Mouse (Mus musculus) bone marrow macrophage, adult 2 months (primary cell): ENCODE data around the gene Myo19. TPM values are rescaled to one million over a fixed set of nuclear protein-coding genes. Genes with fewer than 3 reads are reported as not detected.

Experiments used
- H3K27ac ChIP-seq: 2 replicates; pipeline ENCODE4 v1.5.1; 2012; ENCODE audit warnings: low read depth, low read length; ENCODE audit not compliant: insufficient read depth
- H3K4me1 ChIP-seq: 2 replicates; pipeline ENCODE4 v1.6.1; 2012; ENCODE audit warnings: low read length; ENCODE audit not compliant: control insufficient read depth, insufficient read depth
- H3K4me3 ChIP-seq: 2 replicates; pipeline ENCODE4 v1.5.1; 2012; ENCODE audit warnings: mild to moderate bottlenecking, low read length, moderate library complexity; ENCODE audit not compliant: insufficient read depth
- CTCF ChIP-seq: IDR thresholded peaks from 2 replicates; pipeline ENCODE4 v1.5.1; 2012; ENCODE audit warnings: low read depth, mild to moderate bottlenecking, low read length, moderate library complexity
- POLR2A ChIP-seq: IDR thresholded peaks from 2 replicates; pipeline ENCODE4 v1.6.1; 2012; ENCODE audit warnings: mild to moderate bottlenecking, low read depth, low read length, borderline replicate concordance
- polyA plus RNA-seq: library from polyadenylated mRNA; stranded (reverse); fragments of >200 nt; gene quantifications from 2 replicates; pipeline ENCODE4 v1.2.4, GENCODE M21; 2012; ENCODE audit not compliant: missing spikeins, insufficient read depth, insufficient read length

Gene Myo19
- polyA plus RNA-seq = 1.9 and 2.3 TPM in 2 replicates

GRCm38 (mm10) chr11:84879772-84880464 lies at the start of gene Myo19, which contains the start of gene Pigw:
Myo19 (plus strand) TSS chr11:84880148.
Pigw (minus strand) TSS chr11:84880285.
- no peak for TF ChIP-seq CTCF
- TF ChIP-seq POLR2A = no peak
- Histone ChIP-seq H3K27ac (peak within 1 kb of the TSS; percentile 69), H3K4me1 (peaks cover 7% of the 10 kb centered on the region), H3K4me3 (peak within 1 kb of the TSS; percentile 88)

- Histone ChIP-seq H3K27ac (no peak overlapping the region), H3K4me1 (no peaks in the 10 kb centered on the region), H3K4me3 (no peak overlapping the region)
- TF ChIP-seq POLR2A = no peak
- no peak for TF ChIP-seq CTCF
Observed at GRCm38 (mm10) chr11:84839330-84839729, 40.6 kb upstream of the Myo19 start.

GRCm38 (mm10) chr11:84846741-84847474 lies 33.0 kb upstream of the Myo19 start:
- Histone ChIP-seq H3K27ac (no peak overlapping the region), H3K4me1 (no peaks in the 10 kb centered on the region), H3K4me3 (no peak overlapping the region)
- TF ChIP-seq CTCF (no peak), POLR2A (no peak)

GRCm38 (mm10) chr11:84847475-84848090 lies 32.4 kb upstream of the Myo19 start:
- Histone ChIP-seq H3K27ac (no peak overlapping the region), H3K4me3 (no peak overlapping the region), H3K4me1 (no peaks in the 10 kb centered on the region)
- TF ChIP-seq CTCF (no peak), POLR2A (no peak)

GRCm38 (mm10) chr11:84855285-84855684 lies 24.7 kb upstream of the Myo19 start:
- H3K4me1 ChIP-seq = peaks cover 7% of the 10 kb centered on the region
- TF ChIP-seq POLR2A (no peak), CTCF (no peak)
- H3K4me3 ChIP-seq = no peak overlapping the region
- H3K27ac ChIP-seq = peak overlapping the region; percentile 19; the same call in 1 of the 2 replicates

GRCm38 (mm10) chr11:84865268-84865667 lies 14.7 kb upstream of the Myo19 start:
- Histone ChIP-seq H3K4me3 (no peak overlapping the region), H3K27ac (no peak overlapping the region), H3K4me1 (peaks cover 13% of the 10 kb centered on the region)
- TF ChIP-seq CTCF = no peak
- no peak for TF ChIP-seq POLR2A

GRCm38 (mm10) chr11:84867586-84867985 lies 12.4 kb upstream of the Myo19 start:
- Histone ChIP-seq H3K27ac (no peak overlapping the region), H3K4me3 (no peak overlapping the region), H3K4me1 (peaks cover 13% of the 10 kb centered on the region)
- TF ChIP-seq CTCF = no peak
- no peak for TF ChIP-seq POLR2A

GRCm38 (mm10) chr11:84868786-84869259 lies 11.1 kb upstream of the Myo19 start:
- H3K4me1 ChIP-seq = peaks cover 13% of the 10 kb centered on the region
- peak overlapping the region; percentile 87 for H3K4me3 ChIP-seq
- peak overlapping the region; percentile 88 for H3K27ac ChIP-seq
- TF ChIP-seq POLR2A (no peak), CTCF (no peak)

GRCm38 (mm10) chr11:84869537-84870232 lies 10.3 kb upstream of the Myo19 start:
- peaks cover 11% of the 10 kb centered on the region for H3K4me1 ChIP-seq
- TF ChIP-seq CTCF = no peak
- no peak for TF ChIP-seq POLR2A
- H3K27ac ChIP-seq = peak overlapping the region; percentile 88
- peak overlapping the region; percentile 87 for H3K4me3 ChIP-seq
